Mouse (Mus musculus): ENCODE data around the gene Cep350. TPM values are rescaled to one million over a fixed set of nuclear protein-coding genes. Genes with fewer than 3 reads are reported as not detected.
A peak's percentile ranks its signal among the peaks of the same experiment; 100 is the strongest.

The Cep350 gene
- polyA plus RNA-seq, 1 experiment from 2014 or later: 9.0 TPM

- H3K27ac ChIP-seq (replicated peaks): no peak overlapping the region
- ATAC-seq (ENCODE audit: low FRiP score, low TSS enrichment): no peak
These were observed 137.4 kb downstream of the Cep350 start for GRCm38 (mm10) chr1:155835667-155836066.

GRCm38 (mm10) chr1:155833610-155834009, 139.4 kb downstream of the Cep350 start:
- no peak overlapping the region for H3K9ac ChIP-seq (ENCODE audit: low read length)
- no peaks in the 10 kb centered on the region for H3K4me1 ChIP-seq (replicated peaks; ENCODE audit: control insufficient read depth, insufficient read depth)
- H3K4me3 ChIP-seq (ENCODE audit: low read depth, low read length): no peak overlapping the region
- no peaks in the 10 kb centered on the region for H3K9me3 ChIP-seq (ENCODE audit: control insufficient read depth, low read length)
- no peaks in the 10 kb centered on the region for H3K27me3 ChIP-seq (ENCODE audit: control insufficient read depth, insufficient read depth, low read length)
- H3K36me3 ChIP-seq (ENCODE audit: control insufficient read depth, insufficient read depth, low read length): no peaks in the 10 kb centered on the region
- H3K27ac ChIP-seq (replicated peaks): no peak overlapping the region
- 71% methylated on average over 9 of the region's 9 CpGs for WGBS
- DNase-seq (ENCODE audit: low spot score): peak; percentile 49
- H3K4me2 ChIP-seq (replicated peaks; ENCODE audit: low read depth): no peak overlapping the region
- TF ChIP-seq CTCF (IDR thresholded peaks at IDR 0.05; ENCODE audit: low read depth): no peak
- TF ChIP-seq EP300 (optimal IDR thresholded peaks at IDR 0.05): no peak
- peak; percentile 79 for ATAC-seq (ENCODE audit: low FRiP score, low TSS enrichment)

More at GRCm38 (mm10) chr1:155835667-155836066, 137.4 kb downstream of the Cep350 start:
- no peak for DNase-seq (ENCODE audit: low spot score)
- Histone ChIP-seq H3K36me3 (ENCODE audit: control insufficient read depth, insufficient read depth, low read length) (no peaks in the 10 kb centered on the region), H3K9ac (ENCODE audit: low read length) (no peak overlapping the region), H3K4me2 (replicated peaks; ENCODE audit: low read depth) (no peak overlapping the region), H3K9me3 (ENCODE audit: control insufficient read depth, low read length) (no peaks in the 10 kb centered on the region), H3K4me1 (replicated peaks; ENCODE audit: control insufficient read depth, insufficient read depth) (no peaks in the 10 kb centered on the region), H3K4me3 (ENCODE audit: low read depth, low read length) (no peak overlapping the region), H3K27me3 (ENCODE audit: control insufficient read depth, insufficient read depth, low read length) (no peaks in the 10 kb centered on the region)
- TF ChIP-seq CTCF (IDR thresholded peaks at IDR 0.05; ENCODE audit: low read depth) (no peak), EP300 (optimal IDR thresholded peaks at IDR 0.05) (no peak)
- 56% methylated on average over 2 of the region's 2 CpGs for WGBS

GRCm38 (mm10) chr1:155831958-155832357, 141.1 kb downstream of the Cep350 start:
- H3K4me3 ChIP-seq (ENCODE audit: low read depth, low read length): no peak overlapping the region
- no peaks in the 10 kb centered on the region for H3K9me3 ChIP-seq (ENCODE audit: control insufficient read depth, low read length)
- H3K36me3 ChIP-seq (ENCODE audit: control insufficient read depth, insufficient read depth, low read length): no peaks in the 10 kb centered on the region
- H3K27ac ChIP-seq (replicated peaks): peak overlapping the region; percentile 35; the same call in 1 of the 2 replicates
- no peaks in the 10 kb centered on the region for H3K27me3 ChIP-seq (ENCODE audit: control insufficient read depth, insufficient read depth, low read length)
- no peak for TF ChIP-seq CTCF (IDR thresholded peaks at IDR 0.05; ENCODE audit: low read depth)
- TF ChIP-seq EP300 (optimal IDR thresholded peaks at IDR 0.05): peak; percentile 19
- ATAC-seq (ENCODE audit: low FRiP score, low TSS enrichment) (no peak), DNase-seq (ENCODE audit: low spot score) (no peak)
- H3K4me2 ChIP-seq (replicated peaks; ENCODE audit: low read depth): no peak overlapping the region
- no peak overlapping the region for H3K9ac ChIP-seq (ENCODE audit: low read length)
- 75% methylated on average over 3 of the region's 3 CpGs for WGBS
- H3K4me1 ChIP-seq (replicated peaks; ENCODE audit: control insufficient read depth, insufficient read depth): no peaks in the 10 kb centered on the region

GRCm38 (mm10) chr1:155830861-155831260, 142.2 kb downstream of the Cep350 start:
- no peak for TF ChIP-seq CTCF (IDR thresholded peaks at IDR 0.05; ENCODE audit: low read depth)
- no peak for TF ChIP-seq EP300 (optimal IDR thresholded peaks at IDR 0.05)
- DNase-seq (ENCODE audit: low spot score) (no peak), ATAC-seq (ENCODE audit: low FRiP score, low TSS enrichment) (peak; percentile 33; the same call in 1 of the 2 replicates)
- WGBS: 54% methylated on average over 6 of the region's 6 CpGs
- Histone ChIP-seq H3K36me3 (ENCODE audit: control insufficient read depth, insufficient read depth, low read length) (no peaks in the 10 kb centered on the region), H3K9me3 (ENCODE audit: control insufficient read depth, low read length) (no peaks in the 10 kb centered on the region), H3K4me2 (replicated peaks; ENCODE audit: low read depth) (no peak overlapping the region), H3K27me3 (ENCODE audit: control insufficient read depth, insufficient read depth, low read length) (no peaks in the 10 kb centered on the region), H3K4me3 (ENCODE audit: low read depth, low read length) (no peak overlapping the region), H3K27ac (replicated peaks) (no peak overlapping the region), H3K4me1 (replicated peaks; ENCODE audit: control insufficient read depth, insufficient read depth) (no peaks in the 10 kb centered on the region), H3K9ac (ENCODE audit: low read length) (no peak overlapping the region)

GRCm38 (mm10) chr1:155827703-155828295, 145.3 kb downstream of the Cep350 start:
- Histone ChIP-seq H3K36me3 (ENCODE audit: control insufficient read depth, insufficient read depth, low read length) (no peaks in the 10 kb centered on the region), H3K27ac (replicated peaks) (no peak overlapping the region), H3K9me3 (ENCODE audit: control insufficient read depth, low read length) (no peaks in the 10 kb centered on the region), H3K4me3 (ENCODE audit: low read depth, low read length) (no peak overlapping the region), H3K9ac (ENCODE audit: low read length) (no peak overlapping the region), H3K27me3 (ENCODE audit: control insufficient read depth, insufficient read depth, low read length) (no peaks in the 10 kb centered on the region), H3K4me1 (replicated peaks; ENCODE audit: control insufficient read depth, insufficient read depth) (no peaks in the 10 kb centered on the region), H3K4me2 (replicated peaks; ENCODE audit: low read depth) (no peak overlapping the region)
- DNase-seq (ENCODE audit: low spot score) (no peak), ATAC-seq (ENCODE audit: low FRiP score, low TSS enrichment) (0 out of 2 replicates have a peak, but pooled peaks have one; percentile 55)
- 47% methylated on average over 8 of the region's 8 CpGs for WGBS
- TF ChIP-seq EP300 (optimal IDR thresholded peaks at IDR 0.05) (no peak), CTCF (IDR thresholded peaks at IDR 0.05; ENCODE audit: low read depth) (no peak)

GRCm38 (mm10) chr1:155826803-155827395, 146.2 kb downstream of the Cep350 start:
- Histone ChIP-seq H3K36me3 (ENCODE audit: control insufficient read depth, insufficient read depth, low read length) (no peaks in the 10 kb centered on the region), H3K4me3 (ENCODE audit: low read depth, low read length) (no peak overlapping the region), H3K27ac (replicated peaks) (no peak overlapping the region), H3K4me1 (replicated peaks; ENCODE audit: control insufficient read depth, insufficient read depth) (no peaks in the 10 kb centered on the region), H3K9me3 (ENCODE audit: control insufficient read depth, low read length) (no peaks in the 10 kb centered on the region), H3K27me3 (ENCODE audit: control insufficient read depth, insufficient read depth, low read length) (no peaks in the 10 kb centered on the region), H3K4me2 (replicated peaks; ENCODE audit: low read depth) (no peak overlapping the region), H3K9ac (ENCODE audit: low read length) (no peak overlapping the region)
- TF ChIP-seq EP300 (optimal IDR thresholded peaks at IDR 0.05) (no peak), CTCF (IDR thresholded peaks at IDR 0.05; ENCODE audit: low read depth) (no peak)
- WGBS: 48% methylated on average over 5 of the region's 5 CpGs
- no peak for DNase-seq (ENCODE audit: low spot score)
- peak; percentile 39 for ATAC-seq (ENCODE audit: low FRiP score, low TSS enrichment)
